Mouse (Mus musculus): ENCODE data around the gene Lpar2.

- TF ChIP-seq CTCF (IDR thresholded peaks at IDR 0.05; ENCODE audit: low read depth) (no peak), EP300 (IDR thresholded peaks at IDR 0.05; ENCODE audit: low read depth) (no peak)
These were observed 23.0 kb upstream of the Lpar2 start for GRCm38 (mm10) chr8:69799261-69799660.

Data from liver, embryonic 14.5 days (tissue).